Mouse (Mus musculus): ENCODE results near the gene Nfya.
"Not testable (repeated sequence)": the region's sequence is repeated elsewhere in the genome, so short reads cannot be mapped to it uniquely, and the experiment has no call there.

Nfya gene

GRCm38 (mm10) chr17:48401710-48402109 is 8.0 kb downstream of the Nfya start:
- no peak for DNase-seq (ENCODE audit: low read depth, low spot score)

GRCm38 (mm10) chr17:48392616-48393015 is 17.1 kb downstream of the Nfya start:
- no peak for DNase-seq (ENCODE audit: low read depth, low spot score)

GRCm38 (mm10) chr17:48391446-48391845 is 18.3 kb downstream of the Nfya start:
- DNase-seq (ENCODE audit: low read depth, low spot score) = no peak

GRCm38 (mm10) chr17:48389442-48389841 is 20.3 kb downstream of the Nfya start:
- DNase-seq (ENCODE audit: low read depth, low spot score) = no peak

- no peak for DNase-seq (ENCODE audit: low read depth, low spot score)
Observed at GRCm38 (mm10) chr17:48388666-48389065, 21.0 kb downstream of the Nfya start.

- DNase-seq (ENCODE audit: low read depth, low spot score) = no peak
Observed at GRCm38 (mm10) chr17:48385786-48386461, 23.8 kb downstream of the Nfya start.

GRCm38 (mm10) chr17:48379050-48379449 is 30.7 kb downstream of the Nfya start:
- DNase-seq (ENCODE audit: low read depth, low spot score) = no peak

GRCm38 (mm10) chr17:48376102-48376501 is 33.6 kb downstream of the Nfya start:
- no peak for DNase-seq (ENCODE audit: low read depth, low spot score)

- no peak for DNase-seq (ENCODE audit: low read depth, low spot score)
Observed at GRCm38 (mm10) chr17:48372987-48373386, 36.7 kb downstream of the Nfya start.

GRCm38 (mm10) chr17:48371621-48372020 is 38.1 kb downstream of the Nfya start:
- no peak for DNase-seq (ENCODE audit: low read depth, low spot score)

GRCm38 (mm10) chr17:48366806-48367205 is 42.9 kb downstream of the Nfya start:
- no peak for DNase-seq (ENCODE audit: low read depth, low spot score)

- DNase-seq (ENCODE audit: low read depth, low spot score) = no peak
Observed at GRCm38 (mm10) chr17:48365511-48366155, 44.1 kb downstream of the Nfya start.

- no peak for DNase-seq (ENCODE audit: low read depth, low spot score)
Observed at GRCm38 (mm10) chr17:48363421-48363965, 46.2 kb downstream of the Nfya start.

- no peak for DNase-seq (ENCODE audit: low read depth, low spot score)
Observed at GRCm38 (mm10) chr17:48362966-48363365, 46.7 kb downstream of the Nfya start.

- DNase-seq (ENCODE audit: low read depth, low spot score) = no peak
Observed at GRCm38 (mm10) chr17:48362346-48362745, 47.4 kb downstream of the Nfya start.

- no peak for DNase-seq (ENCODE audit: low read depth, low spot score)
Observed at GRCm38 (mm10) chr17:48360462-48360861, 49.2 kb downstream of the Nfya start.

GRCm38 (mm10) chr17:48359616-48360015 is 50.1 kb downstream of the Nfya start, which contains the start of gene Treml1:
TSS of gene Treml1 (plus strand) at chr17:48359916.
- DNase-seq (ENCODE audit: low read depth, low spot score) = no peak

- no peak for DNase-seq (ENCODE audit: low read depth, low spot score)
Observed at GRCm38 (mm10) chr17:48357892-48358291, 51.8 kb downstream of the Nfya start.

- DNase-seq (ENCODE audit: low read depth, low spot score) = no peak
Observed at GRCm38 (mm10) chr17:48355822-48356221, 53.9 kb downstream of the Nfya start.

- not testable (repeated sequence) for DNase-seq (ENCODE audit: low read depth, low spot score)
Observed at GRCm38 (mm10) chr17:48352976-48353375, 56.7 kb downstream of the Nfya start.

GRCm38 (mm10) chr17:48350681-48351193 is 59.0 kb downstream of the Nfya start:
- no peak for DNase-seq (ENCODE audit: low read depth, low spot score)

- no peak for DNase-seq (ENCODE audit: low read depth, low spot score)
Observed at GRCm38 (mm10) chr17:48347287-48347686, 62.4 kb downstream of the Nfya start.

- DNase-seq (ENCODE audit: low read depth, low spot score) = no peak
Observed at GRCm38 (mm10) chr17:48346834-48347233, 62.9 kb downstream of the Nfya start.
